Mouse (Mus musculus) kidney, postnatal 14 days (tissue): ENCODE data around the gene Cwh43.

Experiments used
- DNase-seq: peaks from one replicate; pipeline ENCODE4 v3.0.0; 2022; ENCODE audit warnings: mixed read lengths

Cwh43 gene

DNA sequence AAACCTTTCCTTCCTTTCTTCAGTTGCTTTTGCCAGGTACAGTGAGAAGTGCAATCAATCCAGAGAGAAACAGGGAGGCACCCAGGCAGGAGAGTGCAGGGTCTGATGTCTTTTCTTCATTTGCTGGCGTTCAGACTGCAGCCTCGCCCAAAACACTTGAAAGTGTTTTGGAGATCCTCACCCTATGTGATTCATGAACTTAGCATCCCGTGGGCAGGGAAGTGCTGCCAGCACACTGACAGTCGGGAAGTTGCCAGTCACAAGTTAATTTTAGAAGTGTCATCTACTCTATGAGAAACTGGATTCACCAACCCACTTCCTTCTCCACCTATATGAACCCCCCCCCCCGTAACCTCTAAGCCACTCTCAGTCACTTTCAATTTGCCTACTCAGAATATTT lies 4.5 kb upstream of the Cwh43 start:
- DNase-seq: no peak

DNA sequence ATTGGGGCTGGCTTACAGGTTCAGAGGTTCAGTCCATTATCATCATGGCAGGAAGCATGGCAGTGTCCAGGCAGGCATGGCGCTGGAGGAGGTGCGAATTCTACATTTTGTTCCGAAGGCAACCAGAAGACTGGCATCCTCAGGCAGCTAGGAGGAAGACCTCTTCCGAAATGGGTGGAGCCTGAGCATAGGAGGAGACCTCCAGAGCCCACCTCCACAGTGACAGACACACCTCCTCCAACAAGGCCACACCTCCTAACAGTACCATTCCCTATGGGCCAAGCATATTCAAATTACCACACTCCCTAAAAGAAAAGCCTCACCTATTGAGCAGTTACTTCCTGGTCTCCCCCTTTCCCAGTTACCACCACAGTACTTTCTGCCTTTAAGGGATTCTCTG lies 3.0 kb upstream of the Cwh43 start:
- no peak for DNase-seq

DNA sequence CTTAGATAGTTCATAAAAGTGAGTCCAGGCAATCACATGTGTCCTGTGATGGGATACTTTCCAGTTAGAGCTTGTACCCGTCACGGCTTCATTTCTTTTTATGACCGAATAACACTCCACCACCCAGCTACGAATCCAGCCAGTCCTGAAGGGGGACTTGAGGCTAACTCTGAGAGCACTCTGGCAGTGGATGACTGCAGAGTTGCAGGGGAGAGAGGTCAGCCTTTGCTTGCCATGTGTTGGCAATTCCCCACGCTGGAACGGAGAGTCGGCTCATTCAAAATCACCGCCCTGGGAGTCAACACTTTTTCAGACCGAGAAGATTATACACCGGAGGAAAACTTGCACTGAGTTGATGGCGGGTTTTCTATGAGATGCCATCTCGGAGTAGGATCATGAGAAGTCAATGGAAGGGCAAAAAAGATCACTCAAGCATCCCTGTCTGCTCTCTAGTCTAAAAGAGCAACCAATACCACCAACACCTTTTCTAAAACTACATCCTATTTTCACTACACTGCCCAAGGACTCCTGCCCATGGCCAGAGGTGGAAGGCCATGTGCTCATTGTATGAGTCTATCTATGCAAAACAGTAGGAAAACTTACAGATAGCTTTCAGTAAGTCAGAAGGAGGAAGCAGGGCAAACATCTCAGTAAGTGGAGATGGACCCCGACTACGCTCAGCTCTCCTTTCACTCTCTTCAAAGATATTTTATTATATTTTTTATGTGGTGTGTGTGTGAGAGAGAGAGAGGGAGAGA lies 2.4 kb upstream of the Cwh43 start:
- DNase-seq: no peak

DNA sequence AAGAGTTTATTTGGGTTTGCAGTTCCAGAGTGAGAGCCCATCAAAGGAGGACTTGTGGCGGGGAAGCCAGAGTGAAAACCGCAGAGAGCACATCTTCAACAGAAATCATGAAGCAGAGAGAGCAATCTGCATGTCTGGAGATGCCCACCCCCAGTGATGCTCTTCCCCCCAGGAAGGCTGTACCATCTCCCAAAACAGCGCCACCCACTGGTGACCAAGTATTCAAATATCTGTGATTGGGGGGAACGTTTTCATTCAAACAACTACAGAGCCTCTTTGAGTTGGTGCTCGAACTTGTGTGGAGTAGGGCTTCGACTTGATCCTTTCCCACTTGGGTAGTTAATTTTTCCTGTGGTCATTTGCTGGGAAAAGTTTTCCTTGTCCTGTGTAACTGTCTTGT lies 1.1 kb upstream of the Cwh43 start:
- no peak for DNase-seq

DNA sequence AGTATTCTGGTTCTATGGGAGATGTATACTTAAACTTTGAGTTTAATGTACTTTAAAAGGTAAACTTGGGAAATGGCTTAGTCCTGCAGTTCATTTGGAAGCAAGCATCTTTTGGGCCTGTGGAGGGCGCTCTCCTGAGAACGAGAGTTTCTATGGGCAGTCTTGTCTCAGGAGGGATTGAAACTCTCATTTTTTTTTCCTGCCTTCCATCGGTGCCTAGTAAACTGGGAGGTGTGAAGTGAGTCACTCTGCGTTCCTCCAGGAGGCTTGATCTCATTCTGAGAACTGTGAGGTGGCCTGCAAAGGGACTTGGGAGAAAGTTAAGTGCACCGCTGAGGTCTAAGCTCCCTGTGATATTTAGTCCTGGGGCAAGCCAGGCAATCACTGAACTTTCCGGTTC lies 986 bp downstream of the Cwh43 start:
- DNase-seq: no peak

DNA sequence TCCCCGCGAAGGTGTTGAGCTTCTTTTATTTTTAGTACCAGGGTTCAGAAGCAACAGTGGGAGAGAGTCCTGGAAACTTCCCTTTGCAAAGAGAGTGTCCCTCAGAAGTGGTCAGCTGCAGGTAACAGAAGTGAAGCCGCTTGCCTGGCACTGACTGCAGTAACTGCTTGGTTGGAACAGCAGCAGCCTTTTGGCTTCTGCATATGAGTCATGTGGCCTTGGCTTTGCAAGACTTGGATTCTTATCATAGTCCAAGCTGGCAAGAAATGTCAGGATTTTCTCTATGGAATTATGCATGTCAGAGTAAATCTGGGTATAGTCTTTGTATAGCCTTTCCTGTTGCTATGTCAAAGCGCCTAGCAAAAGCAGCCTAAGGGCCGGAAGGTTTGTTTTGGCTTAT lies 4.1 kb downstream of the Cwh43 start:
- no peak for DNase-seq

DNA sequence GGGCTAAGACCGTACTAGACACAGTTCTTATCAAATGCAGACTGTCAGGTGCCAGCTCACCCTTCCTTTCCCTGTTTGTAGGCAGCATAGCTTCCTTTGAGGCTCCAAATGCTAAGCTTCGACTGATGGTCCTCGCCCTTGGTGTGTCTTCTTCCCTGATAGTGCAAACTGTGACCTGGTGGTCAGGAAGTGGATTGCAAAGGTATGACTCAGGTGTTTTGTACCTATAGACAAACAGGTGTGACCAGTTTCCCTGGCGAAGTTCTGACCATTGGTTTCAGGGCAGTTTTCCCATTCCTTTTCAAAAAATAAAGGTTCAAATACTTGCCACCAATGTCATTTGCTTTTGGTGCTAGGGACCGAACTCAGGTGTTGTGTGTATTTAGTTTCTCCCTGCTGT lies 5.9 kb downstream of the Cwh43 start:
- DNase-seq: no peak

DNA sequence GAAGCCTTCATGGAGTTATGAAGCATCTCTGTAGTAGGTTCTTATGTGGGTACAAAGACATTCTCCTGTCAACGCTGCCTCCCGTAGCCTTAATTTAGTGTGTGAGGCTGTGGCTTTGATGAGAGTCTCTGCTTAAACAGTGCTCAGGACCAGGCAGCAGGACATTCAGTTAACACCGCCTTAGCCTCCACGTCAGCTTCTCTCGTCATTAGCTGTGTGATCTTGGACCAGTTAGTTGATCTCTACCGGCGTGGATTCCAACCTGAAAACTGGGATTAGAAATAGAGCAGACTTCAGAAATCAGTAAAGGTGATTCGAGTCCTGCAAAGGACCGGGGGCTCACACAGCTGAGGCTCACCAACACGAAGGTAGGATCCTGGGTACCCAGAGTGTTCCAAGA lies 8.3 kb downstream of the Cwh43 start:
- DNase-seq: no peak

DNA sequence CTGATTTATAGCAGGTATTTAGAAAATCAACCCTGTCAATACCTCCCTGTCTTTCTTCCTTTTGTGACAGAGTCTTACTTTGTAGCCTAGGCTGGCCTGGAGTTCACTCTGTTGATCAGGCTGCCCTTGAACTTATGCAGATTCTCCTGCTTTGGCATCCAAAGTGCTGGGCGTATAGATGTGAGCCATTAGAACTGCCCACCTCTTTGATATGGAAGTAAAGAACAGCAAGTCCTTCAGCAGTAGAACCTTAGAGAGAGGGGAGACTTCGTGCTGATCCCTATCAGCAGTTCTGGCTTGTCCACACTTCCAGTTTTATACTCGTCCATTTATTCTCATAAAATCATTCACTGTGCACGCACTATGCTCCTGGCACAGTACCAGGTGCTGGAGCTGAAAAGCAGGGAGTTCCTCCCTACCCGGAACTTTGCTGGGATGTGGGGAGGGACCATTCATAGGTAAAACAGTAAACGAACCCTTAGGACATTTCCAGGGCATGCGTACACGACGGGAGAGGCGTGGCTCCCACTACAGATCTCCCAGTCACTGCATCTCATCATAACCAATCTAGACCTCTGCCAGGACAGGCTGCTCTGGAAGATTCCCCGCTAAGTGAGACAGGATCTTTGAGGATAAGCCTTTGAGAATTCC lies 13.3 kb downstream of the Cwh43 start:
- peak; percentile 11 for DNase-seq

DNA sequence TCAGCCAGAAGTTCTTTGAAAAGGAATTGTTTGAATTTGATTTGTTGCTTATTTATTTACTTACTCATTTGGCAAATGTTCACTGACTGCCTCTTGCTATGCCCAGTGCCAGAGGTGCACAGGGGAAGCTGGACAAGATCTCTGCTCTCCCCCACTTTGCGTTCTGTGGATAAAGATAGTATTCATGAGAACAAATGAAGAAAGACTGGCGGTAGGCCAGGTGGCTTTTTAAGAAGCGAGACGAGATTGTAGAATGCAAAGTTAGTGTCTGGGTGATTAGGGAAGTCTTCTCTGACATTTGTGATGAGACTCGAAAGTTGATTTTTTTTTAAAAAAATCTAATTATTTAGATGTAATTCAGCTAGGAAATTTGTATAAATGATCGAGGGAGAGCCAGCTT lies 20.9 kb downstream of the Cwh43 start:
- no peak for DNase-seq

DNA sequence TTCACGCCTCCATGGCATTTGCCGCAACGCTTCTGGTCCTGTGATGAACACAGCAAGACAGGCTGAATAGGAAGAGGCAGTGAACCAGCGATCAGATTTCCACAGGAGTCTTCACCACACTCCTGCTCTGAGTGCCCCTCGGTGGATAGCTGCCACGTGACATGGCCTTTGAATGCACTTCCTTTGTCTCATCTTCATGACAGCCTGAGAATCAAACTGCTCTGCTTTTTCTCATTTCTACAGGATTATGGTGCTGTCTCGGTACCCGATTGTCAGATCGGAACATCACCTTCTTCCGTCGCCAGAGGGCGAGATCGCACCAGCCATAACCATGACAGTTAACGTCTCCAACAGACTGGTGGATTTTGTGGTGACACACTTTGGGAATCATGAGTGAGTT lies 25.7 kb downstream of the Cwh43 start:
- peak; percentile 84 for DNase-seq

DNA sequence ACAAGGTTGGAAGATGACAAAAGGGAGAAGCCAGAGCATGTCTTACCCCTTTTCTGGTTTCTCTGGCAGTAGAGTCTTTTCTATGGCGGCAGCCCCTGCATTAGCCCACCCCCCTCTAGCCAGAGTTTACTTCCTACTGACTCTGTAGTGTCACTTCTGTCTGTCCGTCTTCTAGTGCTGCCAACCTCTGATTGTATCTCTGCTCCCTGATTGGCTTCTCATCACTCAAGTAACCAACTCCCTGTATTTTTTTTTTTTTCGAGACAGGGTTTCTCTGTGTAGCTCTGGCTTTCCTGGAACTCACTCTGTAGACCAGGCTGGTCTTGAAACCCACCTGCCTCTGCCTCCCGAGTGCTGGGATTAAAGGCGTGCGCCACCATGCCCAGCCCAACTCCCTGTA lies 26.9 kb downstream of the Cwh43 start:
- DNase-seq: no peak

DNA sequence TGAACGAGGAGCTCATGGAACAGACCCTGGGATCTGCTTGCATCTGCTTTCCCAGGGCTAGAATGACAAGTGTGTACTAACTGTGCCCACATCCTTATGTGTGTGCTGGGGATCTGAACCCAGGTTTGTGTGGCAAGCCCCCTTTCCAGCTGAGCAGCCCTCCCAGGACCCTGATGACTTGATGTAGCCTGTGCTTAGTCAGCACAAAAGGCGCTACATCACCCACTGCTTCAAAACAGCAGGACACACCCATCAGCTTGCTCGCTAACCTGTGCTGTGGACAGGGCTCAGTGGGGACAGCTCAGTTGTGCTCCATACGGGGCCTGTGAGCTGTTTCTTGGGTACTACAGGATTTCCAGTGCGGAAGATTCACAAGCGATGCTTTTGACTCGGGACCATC lies 28.9 kb downstream of the Cwh43 start:
- DNase-seq: no peak

DNA sequence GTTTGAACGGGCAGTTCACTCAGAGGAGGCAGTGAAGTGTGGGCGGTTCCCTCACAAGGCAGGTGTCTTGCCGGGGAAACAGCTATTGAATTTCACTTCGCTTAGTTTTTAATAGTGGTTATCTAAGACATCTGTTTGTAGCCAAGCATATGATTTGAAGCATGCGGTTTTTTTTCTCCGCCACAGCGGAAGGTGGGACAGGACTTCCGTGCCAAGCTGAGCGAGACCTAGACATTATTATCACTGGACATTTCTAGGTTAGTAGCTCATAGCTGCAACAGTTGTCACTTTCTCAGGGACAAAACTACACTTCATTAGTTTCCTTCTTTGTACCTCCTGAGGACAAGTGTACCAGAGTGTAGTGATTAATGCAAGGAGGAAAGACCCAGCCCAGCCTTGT lies 36.3 kb downstream of the Cwh43 start:
- no peak for DNase-seq

DNA sequence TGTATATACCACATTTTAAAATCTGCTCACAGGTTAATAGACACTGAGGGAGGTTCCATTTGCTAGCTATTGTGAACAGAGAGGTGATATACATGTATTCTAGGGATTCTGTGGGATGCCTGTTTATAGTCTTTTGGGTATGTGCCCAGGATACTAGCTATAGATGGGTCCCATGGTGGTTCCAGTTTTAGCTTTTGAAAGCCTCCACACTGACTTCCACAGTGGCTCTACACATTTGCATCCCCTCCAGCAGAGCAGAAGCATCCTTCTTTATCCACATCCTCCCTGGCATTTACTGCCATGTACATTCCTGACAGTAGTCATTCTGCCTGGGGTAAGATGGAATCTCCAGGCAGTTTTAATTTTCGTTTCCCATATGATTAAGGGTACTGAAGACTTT lies 44.4 kb downstream of the Cwh43 start:
- no peak for DNase-seq

DNA sequence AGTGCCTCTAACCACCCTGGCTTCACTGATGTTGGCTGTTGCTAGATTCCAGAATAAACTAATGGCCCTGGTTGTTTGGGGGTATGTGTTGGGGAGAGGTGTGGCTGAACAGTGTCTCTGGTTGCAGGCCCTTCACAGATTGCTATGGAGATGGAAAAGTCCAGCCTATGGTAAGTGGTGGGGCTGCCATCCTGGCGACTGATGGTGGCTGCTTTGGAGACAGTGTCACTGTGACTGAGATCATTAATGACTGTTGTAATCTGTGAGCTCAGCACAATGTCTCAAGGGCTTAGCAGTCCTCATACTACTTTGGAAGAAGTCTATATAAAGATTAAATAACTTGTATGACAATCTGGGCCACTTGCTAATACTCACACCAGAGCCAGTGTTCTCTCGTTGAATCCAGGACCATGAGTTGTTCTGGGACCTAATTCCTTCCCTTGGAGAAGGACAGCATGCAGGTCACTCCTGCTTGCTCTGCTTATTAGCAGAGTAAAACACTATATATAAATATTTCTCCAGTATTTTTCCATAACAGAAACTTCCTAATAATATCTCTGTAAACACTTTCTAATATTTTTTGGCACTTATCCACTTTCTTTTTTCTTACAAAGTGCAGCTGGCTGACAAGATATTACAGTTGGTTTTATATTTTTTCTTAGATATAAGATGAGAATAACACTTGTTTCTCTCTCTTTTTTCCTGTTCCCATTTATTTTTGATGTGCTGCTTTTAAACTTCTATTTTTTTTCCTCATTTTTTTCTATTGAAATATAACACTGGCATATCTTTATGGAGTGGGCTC lies 48.8 kb downstream of the Cwh43 start:
- DNase-seq: no peak

DNA sequence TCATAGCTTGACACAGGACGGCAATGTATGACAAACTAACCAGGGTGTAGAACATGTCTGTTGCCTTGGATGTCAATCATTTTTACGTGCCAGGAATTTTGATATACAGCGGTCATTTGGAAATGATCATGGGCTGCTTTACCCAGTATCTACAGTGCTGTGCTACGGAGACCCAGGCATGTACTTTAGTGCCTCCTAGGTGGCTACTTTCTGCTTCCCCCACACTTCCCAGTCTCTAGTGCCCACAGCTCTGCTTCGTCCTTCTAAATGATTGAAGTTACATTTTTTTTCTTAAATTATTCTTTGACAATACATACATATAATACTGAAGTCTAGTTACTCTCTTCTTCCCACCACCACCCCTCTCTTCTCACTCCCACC lies 49.4 kb downstream of the Cwh43 start:
- DNase-seq: no peak

DNA sequence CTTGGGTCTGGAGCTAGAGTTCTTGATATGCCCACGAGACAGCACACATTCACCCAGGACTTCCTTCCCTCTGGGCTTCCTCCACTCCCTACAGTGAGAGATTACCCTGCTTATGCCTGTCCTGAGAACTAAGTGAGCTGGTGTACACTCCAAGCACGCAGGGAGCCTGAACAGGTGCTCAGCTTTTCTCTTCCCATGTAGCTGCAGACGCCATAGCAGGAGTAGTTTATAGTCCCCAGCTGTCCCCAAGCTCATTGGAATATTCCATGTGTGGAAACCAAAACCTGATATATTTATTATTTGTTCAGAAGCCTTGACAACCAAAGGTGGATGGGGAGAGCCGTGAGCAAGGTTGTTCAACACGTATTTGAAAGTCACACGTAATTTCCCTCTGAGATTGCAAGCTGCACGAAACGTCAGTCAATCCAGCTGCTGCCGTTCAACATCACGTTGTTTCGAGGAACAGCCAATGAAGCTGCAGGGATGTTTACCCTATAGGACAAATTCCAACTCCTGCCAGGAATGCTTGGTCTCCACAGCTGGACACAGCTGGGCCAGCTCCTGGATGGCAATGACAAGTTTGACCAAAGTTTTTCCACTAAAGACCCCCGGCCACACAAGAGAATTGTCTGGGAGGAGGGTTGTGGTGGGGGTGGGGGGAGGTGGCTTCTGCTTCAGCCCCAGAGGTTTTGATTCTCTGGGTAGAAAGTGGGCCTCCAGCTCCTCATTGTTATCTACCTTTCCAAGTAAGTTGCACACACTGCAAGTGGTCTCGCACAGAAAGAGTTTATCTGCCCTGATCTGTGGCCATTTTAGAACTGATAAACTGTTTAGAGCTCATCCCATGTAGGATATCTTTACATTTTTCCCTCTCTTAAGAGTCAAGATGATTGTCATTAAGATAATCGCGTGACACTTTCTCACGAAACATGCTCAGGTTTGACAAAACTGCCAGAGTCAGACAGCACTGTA lies 62.9 kb downstream of the Cwh43 start:
- DNase-seq: no peak

DNA sequence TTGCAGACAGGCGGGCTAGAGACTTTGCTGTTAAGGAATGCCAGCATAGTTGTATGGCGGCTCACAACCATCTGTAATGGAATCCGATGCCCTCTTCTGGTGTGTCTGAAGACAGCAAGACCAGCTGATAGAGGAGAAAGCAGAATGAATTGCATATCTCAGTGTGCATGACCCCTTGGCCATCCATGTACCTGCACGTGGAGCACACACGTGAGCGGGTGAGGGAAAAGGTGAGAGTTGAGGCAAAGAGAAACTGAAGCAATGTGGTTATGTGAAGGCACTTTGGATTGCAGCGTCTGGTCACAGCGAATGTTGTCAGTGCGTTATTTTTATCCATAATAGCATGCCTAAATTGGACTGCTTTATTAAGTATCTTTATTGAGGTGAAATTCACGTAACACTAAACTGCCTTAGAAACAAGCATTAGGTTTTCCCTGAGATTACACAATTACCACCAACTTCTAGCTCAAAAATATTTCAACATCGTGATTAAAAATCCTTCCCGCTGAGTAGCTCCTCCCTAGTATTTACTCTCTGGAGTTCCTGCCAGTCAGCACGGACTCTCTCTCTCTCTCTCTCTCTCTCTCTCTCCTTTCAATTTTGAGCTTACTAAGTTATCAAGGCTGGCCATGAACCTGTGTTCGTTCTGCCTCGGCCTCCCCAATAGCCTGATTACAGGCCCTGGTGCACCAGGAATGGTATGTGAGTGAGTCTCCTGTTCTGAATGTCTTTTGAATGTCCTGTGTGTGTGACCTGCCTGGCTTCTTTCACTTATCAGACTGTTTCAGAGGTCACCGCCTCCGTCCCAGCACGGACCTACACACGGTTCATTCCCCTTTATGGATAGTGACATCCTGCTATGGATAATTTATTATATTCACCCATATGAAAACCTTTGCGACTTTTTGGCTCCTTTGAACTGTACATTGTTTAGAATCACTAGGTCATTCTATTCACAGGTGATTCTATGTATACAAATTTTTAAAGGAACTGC lies 68.8 kb downstream of the Cwh43 start:
- DNase-seq: no peak

DNA sequence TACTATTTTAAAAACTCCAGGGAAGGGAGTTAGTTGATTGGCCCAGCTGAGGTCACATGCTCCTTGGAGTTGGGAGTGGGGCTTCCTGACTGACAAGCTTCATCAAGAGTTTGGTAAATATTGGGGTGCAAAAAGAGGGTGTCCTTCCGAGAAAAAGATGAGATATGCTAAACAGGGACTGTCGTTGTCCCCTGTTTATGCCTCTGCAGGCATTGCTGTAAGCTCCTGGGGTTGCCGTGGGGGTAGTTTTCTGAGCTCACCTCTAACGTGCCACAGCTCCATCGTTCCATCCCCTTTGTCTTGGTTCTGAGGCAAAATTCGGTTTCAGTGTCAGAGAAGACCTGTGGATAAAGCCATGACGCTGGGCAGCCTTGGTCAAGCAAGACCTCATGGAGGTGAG lies 74.8 kb downstream of the Cwh43 start, which contains the start of gene Dcun1d4:
Gene Dcun1d4 (plus strand): TSS at position 301 of the 400 bp plus-strand sequence.
- no peak for DNase-seq

DNA sequence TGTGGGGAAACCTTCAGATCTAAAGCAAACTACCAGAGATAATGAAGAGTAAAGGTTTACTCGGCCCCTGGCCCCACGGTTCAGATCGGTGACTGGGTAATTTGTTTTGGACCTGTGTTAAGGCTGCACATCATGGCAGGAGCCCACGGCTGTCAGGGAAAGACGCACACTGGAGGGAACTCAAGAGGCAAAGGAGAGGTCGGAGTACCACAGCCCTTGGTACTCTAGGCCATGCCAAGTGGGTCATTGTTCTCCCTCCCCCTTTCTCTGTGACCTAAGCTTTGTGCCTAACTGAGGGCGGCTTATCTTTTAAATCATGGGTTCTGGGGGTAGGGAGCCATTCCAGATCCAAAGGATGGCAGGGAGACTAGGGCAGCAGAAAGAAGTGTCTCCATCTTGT lies 75.5 kb downstream of the Cwh43 start:
- DNase-seq: no peak
